Mouse (Mus musculus) heart, embryonic 15.5 days (tissue): ENCODE results near the gene Hist1h3e. TPM values are rescaled to one million over a fixed set of nuclear protein-coding genes. Genes with fewer than 3 reads are reported as not detected.

Experiments
- microRNA-seq: library from miRNA; unstranded; fragments of <30 nt; microRNA quantifications from one replicate; pipeline ENCODE4, GENCODE M21; 2016
- polyA plus RNA-seq: library from polyadenylated mRNA; unstranded; fragments of >200 nt; fragmentation: Nextera tagmentation; extraction: Ambion mirVana; gene quantifications from 2 replicates; pipeline ENCODE4 v1.2.1, GENCODE M21; 2015

Gene Hist1h3e
- polyA plus RNA-seq, 1 experiment from 2014 or later = 1.7 TPM

Small RNA genes lying within 50 kb of the gene (microRNA-seq; reads per million reads assigned to microRNA genes)
- not detected for gene Gm44297
- not detected for gene Gm44359
- gene Gm44394 = not detected
- gene n-TStga1 = 0.63 reads per million

Other genes starting within 250 kb of the Hist1h3e start
- 33.4 and 39.1 TPM in 2 replicates for gene Zfp322a, start 193.2 kb downstream of the Hist1h3e start, polyA plus RNA-seq
- 8.1 and 8.2 TPM in 2 replicates for gene Abt1, start 138.5 kb downstream of the Hist1h3e start, polyA plus RNA-seq
- gene Btn1a1, start 96.5 kb downstream of the Hist1h3e start, polyA plus RNA-seq = 0.85 and 1.4 TPM in 2 replicates
- 0.31 and 0.41 TPM in 2 replicates for gene Btn2a2, start 73.5 kb downstream of the Hist1h3e start, polyA plus RNA-seq
- gene Hist1h4h, start 31.3 kb downstream of the Hist1h3e start, polyA plus RNA-seq = 5.4 and 5.7 TPM in 2 replicates
- gene Hist1h2af, start 28.5 kb downstream of the Hist1h3e start, polyA plus RNA-seq = 2.2 and 2.6 TPM in 2 replicates
- 1.6 and 3.1 TPM in 2 replicates for gene Hist1h3g, start 26.9 kb downstream of the Hist1h3e start, polyA plus RNA-seq
- 0.61 and 0.74 TPM in 2 replicates for gene Hist1h2bh, start 19.0 kb downstream of the Hist1h3e start, polyA plus RNA-seq
- gene Hist1h3f, start 18.3 kb downstream of the Hist1h3e start, polyA plus RNA-seq = 0.16 and 0.25 TPM in 2 replicates
- gene Hist1h4f, start 10.7 kb downstream of the Hist1h3e start, polyA plus RNA-seq = 0.62 and 0.66 TPM in 2 replicates
- gene Hist1h1d, start 9.1 kb downstream of the Hist1h3e start, polyA plus RNA-seq = 0.18 and 0.23 TPM in 2 replicates
- gene Hist1h2ae, start 8.9 kb upstream of the Hist1h3e start, polyA plus RNA-seq = 33.7 and 35.5 TPM in 2 replicates
- 4.3 and 4.6 TPM in 2 replicates for gene Hist1h2bg, start 9.0 kb upstream of the Hist1h3e start, polyA plus RNA-seq
- gene Hist1h2bf, start 11.8 kb upstream of the Hist1h3e start, polyA plus RNA-seq = 0.97 and 1.5 TPM in 2 replicates
- 1.2 and 1.6 TPM in 2 replicates for gene Hist1h2ad, start 12.0 kb upstream of the Hist1h3e start, polyA plus RNA-seq
- gene Hist1h3d, start 13.4 kb upstream of the Hist1h3e start, polyA plus RNA-seq = 2.0 and 2.2 TPM in 2 replicates
- gene Hist1h4d, start 19.2 kb upstream of the Hist1h3e start, polyA plus RNA-seq = 48.2 and 53.2 TPM in 2 replicates
- 1.7 and 1.9 TPM in 2 replicates for gene Hist1h2be, start 58.8 kb upstream of the Hist1h3e start, polyA plus RNA-seq
- gene Hist1h1e, start 60.2 kb upstream of the Hist1h3e start, polyA plus RNA-seq = 9.6 and 10.8 TPM in 2 replicates
- 0.50 and 0.74 TPM in 2 replicates for gene Hist1h2ac, start 121.6 kb upstream of the Hist1h3e start, polyA plus RNA-seq
- gene Hist1h2bc, start 121.8 kb upstream of the Hist1h3e start, polyA plus RNA-seq = 51.8 and 52.1 TPM in 2 replicates
- 0.14 TPM in 1 of 2 replicates, not detected in the other for gene Hist1h1t, start 133.4 kb upstream of the Hist1h3e start, polyA plus RNA-seq
- gene Hist1h4c, start 136.1 kb upstream of the Hist1h3e start, polyA plus RNA-seq = 2.4 and 2.7 TPM in 2 replicates
- gene Hfe, start 148.5 kb upstream of the Hist1h3e start, polyA plus RNA-seq = 10.3 and 13.6 TPM in 2 replicates
- 38.8 and 41.2 TPM in 2 replicates for gene Hist1h1c, start 176.4 kb upstream of the Hist1h3e start, polyA plus RNA-seq
- 2.0 and 4.1 TPM in 2 replicates for gene Hist1h3c, start 183.2 kb upstream of the Hist1h3e start, polyA plus RNA-seq
- gene Hist1h2bb, start 184.4 kb upstream of the Hist1h3e start, polyA plus RNA-seq = 1.2 and 1.9 TPM in 2 replicates
- 15.3 and 20.4 TPM in 2 replicates for gene Hist1h2ab, start 188.8 kb upstream of the Hist1h3e start, polyA plus RNA-seq
- 3.1 and 4.7 TPM in 2 replicates for gene Hist1h3b, start 189.9 kb upstream of the Hist1h3e start, polyA plus RNA-seq
- gene Hist1h4b, start 194.6 kb upstream of the Hist1h3e start, polyA plus RNA-seq = 1.2 and 1.7 TPM in 2 replicates
- gene Hist1h4a, start 198.9 kb upstream of the Hist1h3e start, polyA plus RNA-seq = not detected in 2 replicates
- 1.5 and 2.4 TPM in 2 replicates for gene Hist1h3a, start 200.0 kb upstream of the Hist1h3e start, polyA plus RNA-seq
- gene Hist1h1a, start 201.3 kb upstream of the Hist1h3e start, polyA plus RNA-seq = 0.76 and 0.98 TPM in 2 replicates
- not detected in 2 replicates for gene Trim38, start 207.5 kb upstream of the Hist1h3e start, polyA plus RNA-seq
- not detected in 2 replicates for gene Slc17a2, start 244.6 kb upstream of the Hist1h3e start, polyA plus RNA-seq